Mouse (Mus musculus): ENCODE measurements around the gene Glb1l2.

DNA sequence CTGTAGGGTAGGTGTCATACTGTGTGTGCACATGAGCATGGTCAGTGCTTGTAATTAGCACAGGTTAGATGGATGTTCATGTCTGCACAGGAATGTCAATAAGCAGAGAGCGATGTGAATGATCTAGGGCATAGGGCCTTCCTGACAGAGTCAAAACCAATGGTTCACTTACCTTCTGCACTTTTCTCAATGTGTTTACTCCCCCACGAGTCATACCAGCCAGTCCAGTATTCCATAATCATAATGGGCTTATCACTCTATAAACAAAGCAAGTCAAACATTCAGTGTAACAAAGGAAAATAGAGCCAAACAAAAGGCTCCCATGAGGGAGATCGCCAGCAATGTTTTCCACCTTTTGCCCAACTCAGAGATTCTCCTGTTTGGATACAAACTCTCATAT lies 24.8 kb upstream of the Glb1l2 start:
- TF ChIP-seq CTCF (IDR thresholded peaks at IDR 0.05; ENCODE audit: low read depth, low read length) (no peak), TAL1 (conservative IDR thresholded peaks at IDR 0.05; ENCODE audit: low read depth, low read length) (no peak), GATA1 (IDR thresholded peaks at IDR 0.05; ENCODE audit: borderline replicate concordance, low read length) (no peak), GATA2 (IDR thresholded peaks at IDR 0.05; ENCODE audit: borderline replicate concordance, low read depth, low read length) (no peak), POLR2AphosphoS5 (IDR thresholded peaks at IDR 0.05; ENCODE audit: insufficient replicate concordance, low read depth, low read length) (no peak)

Data from G1E (cell line).